Mouse (Mus musculus) heart, adult 8-10 months (tissue): Measurements from ENCODE around the gene Pappa2. TPM values are rescaled to one million over a fixed set of nuclear protein-coding genes. Genes with fewer than 3 reads are reported as not detected.

Experiments
- DNase-seq: peaks from one replicate; pipeline ENCODE4 v3.0.0; 2022; ENCODE audit warnings: low spot score
- total RNA-seq, 4 experiments: library from RNA; stranded (reverse); gene quantifications; 2 replicates each; pipeline ENCODE4 v1.2.4; 2022

Gene Pappa2
- under 1 TPM; 0.11 to 0.59 (median 0.19) TPM for total RNA-seq

DNA sequence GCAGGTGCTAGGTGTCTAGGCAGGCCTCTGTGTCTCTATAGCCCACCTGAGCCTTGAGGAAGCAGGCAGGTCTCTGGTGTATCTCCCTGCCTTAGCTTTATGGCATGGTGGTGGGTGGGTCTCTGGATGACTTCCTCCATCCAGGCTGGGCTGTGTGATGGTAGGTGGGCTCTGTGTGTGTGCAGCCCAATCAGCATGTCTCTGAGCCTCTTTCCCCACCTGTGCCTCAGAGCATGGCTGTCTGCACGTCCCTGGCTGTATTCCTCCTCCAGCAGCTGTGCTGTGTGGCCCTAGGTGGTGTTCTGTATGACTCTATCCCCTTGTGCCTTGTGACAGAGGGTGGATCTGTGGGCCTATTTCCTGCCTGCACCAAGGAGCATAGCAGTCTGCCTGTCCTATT lies at the start of gene Pappa2:
Gene Pappa2, minus strand, starts transcription at position 101 of the 400 bp plus-strand sequence.
- no peak for DNase-seq

DNA sequence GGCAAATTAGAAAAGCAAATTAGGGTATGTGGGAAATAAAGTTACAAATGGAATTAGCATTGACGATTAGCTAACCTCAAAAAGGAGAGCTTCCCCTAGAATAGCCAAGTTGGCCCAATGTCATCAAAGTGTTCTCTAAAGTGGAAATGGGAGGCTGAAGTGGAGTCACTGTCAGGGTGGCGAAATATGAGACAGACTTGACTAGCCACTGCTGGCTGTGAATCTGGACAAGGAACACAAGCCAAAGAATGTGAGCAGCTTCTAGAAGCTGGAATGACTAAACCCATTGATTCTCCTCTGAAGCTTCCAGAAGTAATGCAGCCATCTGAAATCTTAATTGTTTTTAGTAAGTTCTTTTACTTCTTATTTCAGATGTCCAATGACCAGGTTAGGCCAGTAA lies 48.8 kb upstream of the Pappa2 start:
- peak; percentile 33 for DNase-seq

DNA sequence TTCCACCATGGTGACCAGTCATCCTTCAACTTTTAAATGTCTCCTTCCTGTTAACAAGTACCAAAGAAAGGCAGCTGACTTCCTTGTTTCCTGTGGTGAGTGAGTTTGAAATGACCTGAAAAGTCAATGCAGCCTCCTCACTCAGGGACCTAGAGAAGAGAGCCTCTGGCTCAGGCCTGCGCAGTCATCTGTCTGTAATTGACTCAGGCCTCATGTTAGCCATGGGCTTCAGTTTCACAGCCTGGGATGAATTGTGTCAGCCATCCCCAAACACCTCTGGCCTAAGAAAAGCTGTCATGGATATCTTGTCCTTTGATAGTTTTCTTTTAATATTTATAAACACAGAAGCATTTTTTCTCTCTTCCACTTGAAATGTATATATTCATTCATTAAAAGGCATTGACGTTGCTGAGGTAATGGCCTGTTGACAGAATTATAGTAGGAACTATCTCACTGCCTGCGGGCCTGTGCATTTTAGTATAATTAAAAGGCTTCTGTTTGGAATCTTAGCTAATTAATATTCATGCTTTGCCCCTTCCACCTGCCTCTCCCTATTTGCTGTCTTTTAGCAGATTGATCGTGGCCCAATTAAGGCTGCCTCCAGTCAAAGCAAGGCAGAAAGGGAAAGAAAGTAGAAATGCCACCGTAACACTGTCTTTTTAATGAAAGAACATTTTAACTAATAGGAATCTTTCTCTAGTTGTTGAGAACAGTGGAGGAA lies 34.8 kb upstream of the Pappa2 start:
- DNase-seq: no peak

DNA sequence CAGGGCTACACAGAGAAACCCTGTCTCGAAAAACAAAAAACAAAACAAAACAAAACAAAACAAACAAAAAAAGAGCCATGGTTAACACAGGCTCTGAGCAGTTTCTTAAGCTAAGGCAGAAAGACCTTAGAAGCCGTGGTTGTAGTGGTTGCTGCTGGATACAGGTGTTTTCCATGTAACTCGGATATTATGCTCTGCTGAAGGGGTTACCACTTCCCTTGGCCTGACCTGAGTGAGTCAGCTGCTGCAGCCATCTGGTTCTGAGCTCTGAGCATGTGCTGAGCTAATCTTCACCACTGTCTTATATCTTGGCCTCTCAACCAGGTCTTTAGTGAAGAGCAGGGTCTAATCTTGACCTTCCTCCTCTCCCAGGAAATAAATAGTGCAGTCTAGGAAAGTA lies 6.8 kb upstream of the Pappa2 start:
- no peak for DNase-seq

DNA sequence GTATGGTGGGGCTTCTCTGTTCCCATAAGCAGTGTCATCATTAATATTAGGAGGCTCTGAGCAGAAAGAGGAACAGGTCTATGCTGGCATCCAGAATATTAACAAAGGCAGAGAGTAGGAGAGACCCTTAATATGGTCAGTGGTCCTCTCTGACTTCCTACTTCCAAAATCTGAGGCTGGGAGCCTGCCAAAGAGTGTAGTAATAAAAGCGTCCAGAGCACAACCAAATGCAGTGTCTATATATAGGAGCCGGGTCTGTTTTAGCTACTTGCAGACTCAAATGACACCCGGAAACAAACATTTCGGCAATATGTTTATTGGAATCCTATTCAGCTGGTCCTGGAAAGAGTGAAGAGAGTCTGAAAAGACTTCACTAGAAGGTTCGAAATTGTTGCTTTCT lies 17.9 kb downstream of the Pappa2 start:
- DNase-seq: no peak

DNA sequence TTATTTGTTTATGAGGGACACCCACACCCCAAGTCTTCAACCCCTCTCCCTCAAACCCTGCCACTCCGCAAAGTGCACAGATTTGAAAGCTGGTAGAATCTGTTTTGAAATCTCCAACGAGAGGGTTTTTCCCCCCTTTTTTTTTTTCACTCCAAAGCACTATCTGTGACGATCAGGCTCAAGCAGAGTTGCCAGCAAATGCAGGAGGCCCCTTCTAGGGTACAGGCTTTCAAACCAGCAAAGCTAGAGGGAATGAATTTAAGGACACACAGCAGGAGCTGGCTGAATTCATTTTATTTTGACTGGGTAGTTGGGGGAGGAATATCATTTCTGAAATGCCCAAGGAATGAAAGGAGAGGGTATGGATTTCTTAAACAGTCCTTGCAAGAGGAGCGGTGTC lies 19.3 kb downstream of the Pappa2 start:
- DNase-seq: no peak

DNA sequence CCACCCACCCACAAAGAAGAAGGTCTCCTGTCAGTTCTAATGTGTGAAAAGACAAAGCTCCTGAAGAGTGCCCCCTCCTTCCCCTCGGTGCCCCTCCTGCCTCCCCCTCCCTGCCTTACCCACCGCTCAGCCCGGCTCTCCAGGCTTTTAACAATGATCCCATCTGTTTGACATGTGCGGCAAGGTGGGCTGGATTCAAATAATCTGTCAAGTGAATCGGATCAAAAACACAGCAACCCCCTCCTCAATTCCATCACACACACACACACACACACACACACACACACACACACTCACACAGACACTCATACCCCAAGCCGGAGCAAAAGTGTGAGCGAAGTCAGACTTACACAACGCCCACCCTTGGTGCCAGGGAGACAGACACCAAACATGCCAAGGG lies 19.7 kb downstream of the Pappa2 start:
- DNase-seq: no peak

DNA sequence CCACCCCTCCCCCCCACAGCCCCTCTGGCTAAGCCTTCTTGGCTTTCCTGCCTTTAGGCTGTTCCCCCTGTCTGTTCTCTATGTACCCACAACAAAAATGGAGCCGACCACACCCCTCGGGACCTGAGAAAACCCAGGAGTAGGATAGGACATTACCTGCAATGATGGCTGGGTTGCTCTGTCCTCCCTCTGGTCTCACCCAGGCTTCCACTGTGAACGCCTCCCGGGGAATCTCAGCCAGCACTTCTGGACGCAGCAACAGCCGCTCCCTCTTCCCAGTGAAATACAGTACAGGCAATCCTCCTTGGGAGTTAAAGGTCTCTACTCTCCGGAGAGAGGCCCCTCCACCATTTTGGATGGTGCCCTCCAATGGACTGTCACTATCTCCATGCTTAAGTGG lies 23.9 kb downstream of the Pappa2 start:
- no peak for DNase-seq

DNA sequence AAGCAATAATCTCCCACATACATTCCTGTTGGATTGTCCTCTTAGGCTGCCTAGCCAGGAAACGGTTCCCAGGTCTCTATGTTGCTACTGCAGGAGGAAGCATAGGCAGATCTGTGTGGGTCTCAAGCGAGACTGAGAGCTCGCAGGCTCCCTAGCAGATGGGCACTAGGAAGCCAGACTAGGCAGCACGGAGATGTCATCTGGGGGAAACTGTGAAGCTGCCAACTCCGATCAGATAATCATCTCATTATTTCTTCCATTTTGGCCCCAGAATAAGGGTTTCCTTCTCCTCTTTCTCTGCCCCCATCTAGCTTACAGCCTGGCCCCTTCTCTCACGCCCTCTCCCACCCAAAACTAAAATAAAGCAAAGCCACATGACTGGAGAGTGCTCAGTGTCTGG lies 25.5 kb downstream of the Pappa2 start:
- DNase-seq: no peak

DNA sequence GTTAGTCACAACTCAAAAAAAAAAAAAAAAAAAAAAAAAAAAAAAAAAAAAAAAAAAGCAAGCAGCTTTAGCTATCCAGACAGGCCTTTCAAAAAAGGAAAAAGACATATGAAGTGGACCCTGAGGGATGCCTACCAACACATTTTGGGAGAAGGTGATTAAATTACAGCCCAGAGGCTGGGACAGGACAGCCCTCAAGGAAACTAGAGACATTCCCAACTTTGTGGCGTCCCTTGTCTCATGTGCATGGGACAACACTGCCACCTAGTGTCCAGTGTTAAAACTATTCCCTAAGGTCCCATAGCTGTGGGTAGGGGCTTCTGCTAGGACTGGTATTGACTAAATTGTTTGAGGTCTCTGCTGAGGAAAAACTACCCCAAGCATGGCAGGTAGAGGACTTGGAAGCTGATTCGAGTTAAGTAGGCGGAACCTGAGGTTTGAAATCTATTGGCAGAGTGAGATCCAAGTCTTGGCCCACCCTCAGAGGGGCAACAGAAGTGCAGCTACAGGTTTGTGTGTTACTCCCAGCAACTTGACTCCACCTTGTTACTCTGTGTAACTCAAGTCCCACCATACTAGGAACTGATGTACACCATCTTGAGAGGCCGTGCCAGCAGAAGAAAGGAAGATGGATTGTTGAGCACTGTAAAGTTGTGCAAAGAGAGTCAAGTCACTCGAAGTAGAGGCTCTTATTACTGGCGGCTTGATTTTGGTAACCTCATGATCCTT lies 26.6 kb downstream of the Pappa2 start:
- peak; percentile 68 for DNase-seq

DNA sequence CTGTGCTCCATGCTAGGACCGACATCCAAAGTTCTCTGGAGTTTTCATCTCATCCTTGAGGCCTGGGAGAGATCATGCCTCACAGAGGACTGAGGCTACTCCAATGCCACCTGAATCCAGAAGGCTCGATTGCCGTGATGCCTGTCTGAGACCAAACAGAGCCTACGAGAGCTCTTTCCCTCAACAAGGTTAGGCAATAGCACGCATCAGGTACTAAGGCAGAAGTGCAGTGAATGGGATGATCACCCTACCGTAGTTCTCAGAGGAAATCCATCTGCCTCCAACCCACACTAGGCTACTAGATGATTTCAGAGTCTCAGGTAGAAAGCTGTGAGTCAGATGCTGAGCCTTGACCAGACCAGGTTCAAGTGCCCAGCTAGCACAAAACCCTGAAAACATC lies 31.2 kb downstream of the Pappa2 start:
- no peak for DNase-seq

DNA sequence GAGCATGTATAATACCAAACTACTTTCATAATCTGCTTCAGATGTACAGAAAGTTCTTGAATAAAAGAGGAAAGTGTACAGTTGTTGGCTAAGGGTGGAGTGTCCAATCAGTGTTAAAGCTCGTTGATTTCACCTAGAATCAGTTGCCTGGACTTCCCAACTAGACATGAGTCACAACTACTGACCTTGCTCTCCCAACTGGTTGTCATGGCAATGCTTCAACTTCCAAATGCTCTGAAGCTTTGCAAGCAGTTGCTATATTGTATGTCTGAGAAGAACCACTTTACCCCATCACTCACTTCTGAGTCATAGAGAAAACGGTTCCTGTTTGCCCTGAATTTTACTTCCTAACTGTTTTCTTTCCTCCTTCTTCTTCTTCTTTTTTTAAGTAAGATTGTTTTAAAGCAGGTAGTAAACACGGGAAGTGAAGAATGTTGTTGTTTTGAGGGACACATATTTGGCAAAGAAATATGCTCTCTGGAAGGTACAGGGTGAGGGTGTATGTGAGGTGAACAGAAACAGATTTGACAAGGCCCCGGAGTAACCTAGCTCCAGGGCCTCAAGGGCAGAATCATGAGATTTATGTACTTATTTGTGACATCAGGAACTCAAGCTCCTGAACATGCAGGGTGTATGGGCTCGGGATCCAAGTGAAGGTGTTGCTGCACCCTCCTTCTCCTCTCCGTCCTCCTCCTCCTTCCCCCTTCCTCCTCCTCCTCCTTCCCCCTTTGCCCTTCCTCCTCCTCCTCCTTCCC lies 32.1 kb downstream of the Pappa2 start:
- DNase-seq: no peak

DNA sequence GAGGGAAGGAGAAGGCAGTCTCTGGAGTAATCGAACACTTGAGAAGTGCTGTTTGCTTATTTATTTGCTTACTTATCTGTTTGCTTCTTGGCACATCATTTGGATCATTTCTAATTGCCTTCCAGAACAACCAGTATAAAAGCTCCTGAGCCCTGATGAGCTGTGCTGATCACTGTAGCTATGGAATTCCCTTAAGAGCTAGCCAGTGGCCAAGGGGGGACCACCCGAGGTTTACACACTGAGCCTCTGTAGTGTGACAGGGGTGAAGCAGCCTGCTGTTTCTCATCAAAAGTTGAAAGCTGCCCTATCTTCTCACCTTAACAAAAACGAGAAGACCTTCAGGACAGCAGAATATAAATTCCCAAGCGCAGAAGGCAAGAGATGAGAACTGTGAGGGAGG lies 35.4 kb downstream of the Pappa2 start:
- DNase-seq: no peak

DNA sequence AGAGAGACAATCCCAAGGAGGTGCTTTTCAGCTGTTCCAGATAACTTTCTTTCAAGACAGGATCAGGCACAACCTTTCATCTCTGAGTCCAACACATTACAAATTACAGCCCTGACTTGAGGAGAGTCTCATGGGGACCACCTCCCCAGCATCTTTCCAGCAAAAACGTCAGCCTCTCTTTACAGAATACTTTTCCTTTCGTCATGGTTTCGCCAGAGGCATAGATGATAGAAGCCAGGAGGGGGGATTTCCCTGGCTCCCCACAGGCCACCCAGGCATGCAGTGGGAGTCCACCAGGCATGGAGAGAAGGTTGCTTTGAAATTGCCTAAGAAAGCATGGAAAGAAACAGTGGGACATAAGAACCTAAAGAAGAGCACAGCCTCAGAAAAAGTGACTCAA lies 37.4 kb downstream of the Pappa2 start:
- no peak for DNase-seq

DNA sequence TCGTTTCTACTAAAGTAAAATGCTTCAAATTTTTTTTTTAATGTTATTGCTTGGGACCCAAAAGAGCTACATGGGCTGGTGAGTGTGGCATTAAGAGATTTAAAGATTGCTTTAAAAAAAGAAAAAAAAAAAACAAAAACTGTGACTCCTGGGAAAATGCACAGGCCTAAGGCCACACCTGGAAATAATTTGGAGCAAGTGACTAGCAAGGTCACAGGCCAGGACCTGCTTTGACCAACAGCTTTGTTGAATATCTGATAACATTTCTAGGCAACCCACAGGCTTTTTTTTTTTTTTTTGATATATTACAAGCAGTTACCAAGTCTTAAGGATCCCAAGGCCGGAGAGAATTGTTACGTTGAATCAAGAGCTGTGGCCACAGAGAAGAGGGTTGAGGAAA lies 39.3 kb downstream of the Pappa2 start:
- DNase-seq: no peak

DNA sequence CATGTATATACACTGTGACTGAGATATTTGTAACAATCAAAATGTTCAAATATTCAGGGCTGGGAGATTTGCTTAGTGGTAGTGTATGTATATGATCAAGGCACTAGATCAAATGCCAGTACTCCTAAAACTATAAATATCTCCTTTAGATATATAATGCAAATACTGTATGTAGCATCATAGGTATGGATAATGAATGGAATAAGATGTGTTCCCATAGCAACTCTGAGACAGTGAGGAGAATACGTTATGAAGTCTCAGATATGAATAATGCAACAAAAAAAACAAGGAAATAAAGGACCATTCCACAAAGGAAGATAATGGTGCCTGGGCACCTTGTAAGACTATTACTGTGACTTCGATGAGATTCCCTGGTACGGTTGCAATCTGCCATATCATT lies 45.8 kb downstream of the Pappa2 start:
- DNase-seq: no peak

DNA sequence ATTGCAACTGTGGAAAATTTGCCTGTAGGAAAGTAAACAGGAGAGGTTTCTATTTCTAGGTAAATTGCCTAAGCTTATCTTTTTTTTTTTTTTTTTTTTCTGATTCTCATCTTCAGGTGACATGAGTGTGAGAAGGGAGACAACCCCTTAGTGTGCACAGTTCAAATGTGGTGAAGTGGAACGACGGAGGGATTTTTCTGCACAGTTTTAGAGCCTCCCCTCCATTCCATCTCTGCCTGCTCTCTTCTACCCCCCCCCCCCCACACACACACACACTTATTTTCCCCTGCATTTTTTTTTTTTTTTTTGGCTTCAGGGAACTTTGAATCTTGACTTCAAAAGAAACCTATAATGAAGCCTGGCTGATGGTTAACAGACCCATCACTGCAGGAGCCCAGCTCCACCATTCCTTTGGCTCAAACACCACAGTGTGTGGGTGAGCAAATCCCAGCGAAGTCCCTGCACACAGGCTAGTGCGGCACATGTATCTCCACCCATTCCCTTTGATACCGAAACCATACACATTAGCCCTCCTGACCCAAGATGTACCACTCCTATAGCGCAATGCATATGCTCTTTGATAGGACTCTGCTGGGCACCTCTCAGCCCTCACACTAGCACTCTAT lies 49.0 kb downstream of the Pappa2 start:
- no peak for DNase-seq

DNA sequence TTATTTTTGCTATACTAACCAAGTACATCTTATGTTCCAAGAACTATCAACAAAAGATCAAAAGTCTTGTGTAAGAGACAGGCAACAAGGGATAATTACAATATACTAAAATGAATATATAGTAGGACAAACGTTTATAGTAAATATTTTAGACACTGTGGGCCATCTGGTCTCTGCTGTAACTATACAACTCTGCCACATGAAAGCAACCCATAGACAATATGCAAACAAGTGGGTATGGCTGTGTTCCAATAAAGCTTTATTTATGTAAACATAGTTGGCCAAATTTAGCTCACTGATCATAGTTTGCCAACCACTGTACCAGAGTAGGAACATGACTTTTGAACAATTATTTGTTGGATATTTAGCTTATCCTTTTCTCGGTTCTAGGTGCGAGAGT lies 50.9 kb downstream of the Pappa2 start:
- no peak for DNase-seq

DNA sequence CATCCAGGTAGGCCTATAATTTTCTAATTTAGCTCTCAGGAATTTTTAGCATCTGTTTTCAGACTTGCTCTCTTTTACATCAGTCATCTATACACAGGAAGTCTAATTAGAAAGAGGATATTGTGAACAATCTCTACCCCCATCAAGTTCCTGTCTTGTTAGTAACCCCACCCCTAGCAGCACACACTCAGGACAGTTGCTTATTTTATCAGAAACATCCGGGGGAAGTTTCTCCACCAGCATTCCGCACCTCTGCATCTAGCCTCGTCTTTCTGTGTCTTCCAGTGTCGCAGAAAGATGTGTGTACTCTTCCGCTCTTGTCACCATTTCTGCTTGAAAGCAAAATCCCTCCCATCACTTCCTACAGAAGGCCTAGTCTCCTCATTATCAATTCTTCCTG lies 59.8 kb downstream of the Pappa2 start:
- DNase-seq: peak; percentile 41

DNA sequence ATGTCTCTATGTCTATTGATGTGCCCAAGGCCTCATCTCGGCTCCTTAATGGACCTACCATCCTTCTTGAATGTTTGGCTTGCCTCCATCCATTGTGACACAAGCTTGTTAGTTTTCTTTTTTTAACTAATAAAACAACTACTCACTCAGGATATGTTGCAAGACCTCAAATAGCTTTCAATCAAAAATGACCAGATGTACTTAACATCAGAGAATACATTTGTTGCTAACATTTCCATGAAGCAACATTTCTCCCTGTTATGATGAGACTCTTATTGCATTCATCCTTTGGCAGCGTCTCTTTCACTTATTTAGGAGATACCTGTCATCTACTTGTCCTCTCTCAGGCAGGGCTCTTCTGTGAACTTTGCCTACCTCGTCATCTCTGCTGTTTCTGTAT lies 61.4 kb downstream of the Pappa2 start:
- DNase-seq: peak; percentile 19

DNA sequence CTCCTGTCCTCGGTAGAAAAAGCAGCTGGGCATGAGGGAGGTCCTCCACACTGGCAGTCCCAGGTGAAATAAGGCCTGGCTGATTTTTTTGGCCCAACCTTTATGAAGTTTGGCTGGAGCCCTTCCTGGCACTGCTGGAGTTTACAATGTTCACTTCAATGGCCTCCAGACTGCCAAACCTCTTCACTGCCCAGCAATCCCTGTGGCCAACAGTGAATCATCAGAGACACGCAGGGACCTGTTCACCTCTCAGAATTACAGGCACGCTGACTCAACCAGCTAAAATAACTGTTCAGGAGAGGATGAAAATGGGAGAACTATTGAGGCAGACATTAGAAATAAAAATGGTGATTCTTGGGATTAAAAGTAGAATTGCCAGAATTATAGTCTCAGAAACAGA lies 63.2 kb downstream of the Pappa2 start:
- no peak for DNase-seq

DNA sequence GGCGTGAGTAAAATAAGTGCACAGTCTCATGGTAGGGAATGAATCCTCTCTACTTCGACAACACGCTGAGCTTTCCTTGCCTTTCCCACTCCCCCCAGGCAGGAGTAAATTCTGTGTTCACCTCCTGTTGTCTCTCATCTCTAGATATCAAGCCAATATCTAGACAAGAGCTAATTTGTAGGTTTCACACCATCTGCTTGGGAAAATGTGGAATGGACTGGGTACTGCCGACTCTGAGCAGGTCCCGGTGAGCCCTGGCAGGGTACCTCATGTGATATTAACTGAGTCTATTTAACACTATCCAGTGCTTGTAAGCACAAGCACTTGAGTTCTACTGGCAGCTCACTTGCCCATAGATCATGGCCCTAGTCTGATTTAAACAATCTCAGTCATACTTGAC lies 64.7 kb downstream of the Pappa2 start:
- DNase-seq: no peak
